Mouse (Mus musculus): ENCODE data around the gene Dis3l. TPM values are rescaled to one million over a fixed set of nuclear protein-coding genes. Genes with fewer than 3 reads are reported as not detected.

Dis3l gene
- polyA plus RNA-seq (2012; rRNA removed): 19.6 and 43.0 TPM in 2 replicates

DNA sequence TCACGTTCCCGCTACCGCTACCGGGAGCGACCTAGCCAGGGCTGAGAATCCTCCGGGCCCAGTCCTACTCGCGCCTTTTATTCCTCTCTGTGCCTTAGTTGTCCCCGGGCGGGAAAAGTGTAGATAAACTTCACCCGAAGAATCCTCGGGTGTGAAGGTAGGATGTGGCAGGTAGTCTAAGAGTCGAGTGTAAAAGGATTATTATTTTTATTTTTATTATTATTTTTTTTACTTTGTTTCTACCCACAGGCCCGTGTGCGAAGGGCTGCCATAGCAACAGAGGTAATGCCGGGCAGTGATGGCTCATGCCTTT, at the start of gene Dis3l:
Dis3l (minus strand) TSS at position 35 of the 313 bp plus-strand sequence.

DNA sequence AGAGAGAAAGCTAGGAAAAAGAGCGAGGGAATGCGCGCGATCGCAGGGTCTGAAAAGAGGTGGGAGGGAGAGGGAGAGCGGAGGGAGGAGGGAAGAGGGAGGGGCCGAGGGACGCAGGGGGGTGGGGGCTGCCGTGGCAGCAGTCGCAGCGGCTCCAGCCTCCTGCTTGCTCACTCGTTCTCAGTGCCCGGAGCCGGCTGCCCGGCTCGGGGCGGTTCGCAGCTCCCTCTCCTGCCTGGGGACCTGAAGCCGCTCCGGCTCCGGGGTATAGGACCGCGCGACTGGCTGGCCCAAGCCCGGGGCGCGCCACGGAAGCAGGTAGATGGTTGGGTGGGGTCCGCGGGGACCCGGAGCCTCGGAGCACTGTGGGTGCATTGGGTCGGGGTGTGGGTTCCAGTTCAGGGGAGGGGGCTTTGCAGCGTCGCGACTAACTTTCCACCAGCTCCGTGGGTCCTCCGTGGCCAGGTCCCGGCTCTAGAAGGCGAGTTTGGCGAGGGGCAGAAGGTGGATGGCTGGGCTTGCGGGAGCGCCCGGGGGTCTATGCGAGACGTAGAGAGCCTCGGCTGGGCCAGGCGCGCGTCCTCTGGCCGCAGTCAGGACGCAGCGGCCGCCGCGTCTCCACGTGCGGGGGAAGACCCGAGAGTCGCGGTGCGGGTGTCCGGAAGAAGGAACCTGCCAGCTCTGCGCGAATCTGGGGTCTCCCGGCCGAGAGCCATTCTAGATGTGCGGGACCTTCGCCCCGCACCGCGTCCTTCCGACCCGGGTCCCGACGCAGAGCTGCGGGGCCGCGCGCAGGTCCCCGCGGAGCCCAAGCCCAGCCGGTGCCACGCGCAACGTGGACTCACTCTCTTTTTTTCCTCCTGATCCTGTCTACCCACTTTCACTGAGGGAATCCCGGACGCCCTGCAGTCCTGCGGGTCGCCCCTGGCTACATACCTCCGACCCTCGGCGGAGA, 44.7 kb upstream of the Dis3l start, which contains the start of gene Megf11:
Megf11 (plus strand) TSS at position 116 of the 955 bp plus-strand sequence.

DNA sequence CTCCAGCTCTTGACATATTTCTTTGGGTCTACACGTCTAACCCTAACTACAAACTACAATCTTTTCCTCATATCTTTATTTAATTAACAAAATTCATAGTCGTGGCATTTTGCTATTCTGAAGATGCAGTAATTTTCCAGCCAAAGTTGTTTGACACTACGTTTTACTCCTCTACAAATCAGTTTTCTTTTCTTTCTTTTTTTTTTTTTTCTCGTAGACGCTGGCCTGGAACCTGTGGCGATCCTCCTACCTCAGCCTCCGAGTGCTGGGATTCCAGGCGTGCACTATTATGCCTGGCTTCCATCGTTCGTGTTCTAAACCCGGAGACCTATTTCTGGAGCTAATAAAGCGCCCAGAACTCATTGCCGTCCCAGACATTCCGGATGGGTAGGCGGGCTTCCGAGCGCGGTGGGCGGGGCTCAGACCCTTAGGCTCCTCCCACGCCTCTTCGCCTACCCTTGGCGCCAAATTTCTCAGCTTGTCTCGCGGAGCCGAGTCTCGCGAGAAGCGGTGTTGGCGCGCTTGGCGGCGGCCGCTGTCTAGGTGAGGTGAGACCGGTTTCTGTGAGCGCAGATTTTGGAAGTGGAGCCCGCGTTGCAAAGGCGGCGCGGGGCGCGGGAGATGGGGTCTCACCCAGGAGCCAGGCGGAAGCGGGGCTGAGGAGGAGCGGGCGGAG, 59.8 kb downstream of the Dis3l start, which contains the start of gene Tipin:
Tipin (plus strand) TSS at position 477 of the 676 bp plus-strand sequence.

Other genes starting within 250 kb of the Dis3l start
- gene Lctl, start 224.1 kb downstream of the Dis3l start, polyA plus RNA-seq (2012; rRNA removed): 1.1 and 2.3 TPM in 2 replicates
- 2.4 and 2.6 TPM in 2 replicates for gene Zwilch, start 168.2 kb downstream of the Dis3l start, polyA plus RNA-seq (2012; rRNA removed)
- gene Rpl4, start 167.9 kb downstream of the Dis3l start, polyA plus RNA-seq (2012; rRNA removed): 374 and 555 TPM in 2 replicates
- 5.7 and 7.2 TPM in 2 replicates for gene Snapc5, start 162.0 kb downstream of the Dis3l start, polyA plus RNA-seq (2012; rRNA removed)
- gene Uchl4, start 106.1 kb downstream of the Dis3l start, polyA plus RNA-seq (2012; rRNA removed): not detected in 2 replicates
- 44.9 and 52.7 TPM in 2 replicates for gene Map2k1, start 87.7 kb downstream of the Dis3l start, polyA plus RNA-seq (2012; rRNA removed)
- gene Tipin, start 59.7 kb downstream of the Dis3l start, polyA plus RNA-seq (2012; rRNA removed): 1.4 and 3.0 TPM in 2 replicates
- gene Megf11, start 44.3 kb upstream of the Dis3l start, polyA plus RNA-seq (2012; rRNA removed): 0.92 and 0.94 TPM in 2 replicates

Data from ovary, adult 2 months (tissue).